Mouse (Mus musculus): ENCODE results near the gene Siglec1.

Gene Siglec1

DNA sequence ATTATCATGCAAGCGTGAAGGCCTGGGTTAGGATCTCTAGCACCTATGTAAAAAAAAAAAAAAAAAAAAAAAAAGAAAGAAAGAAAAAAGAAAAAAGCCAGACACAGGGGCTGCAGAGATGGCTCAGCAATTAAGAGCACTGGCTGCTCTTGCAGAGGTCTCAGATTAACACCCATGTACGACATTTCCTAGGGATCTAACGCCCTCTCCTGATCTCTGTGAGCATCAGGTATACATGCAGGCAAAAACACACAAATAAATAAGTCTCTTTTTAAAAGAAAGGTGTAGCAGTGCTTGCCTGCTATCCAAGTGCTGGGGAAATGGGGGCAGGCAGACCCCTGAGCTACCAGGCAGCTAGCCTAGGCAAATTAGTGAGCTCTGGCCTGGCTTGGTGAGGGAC lies 15.0 kb upstream of the Siglec1 start:
- DNase-seq (ENCODE audit: low read depth in 2 of 2, low spot score in 2 of 2): no peak

GRCm38 (mm10) chr2:131097087-131097486 lies 10.5 kb upstream of the Siglec1 start:
- DNase-seq (ENCODE audit: low read depth in 2 of 2, low spot score in 2 of 2): no peak

DNA sequence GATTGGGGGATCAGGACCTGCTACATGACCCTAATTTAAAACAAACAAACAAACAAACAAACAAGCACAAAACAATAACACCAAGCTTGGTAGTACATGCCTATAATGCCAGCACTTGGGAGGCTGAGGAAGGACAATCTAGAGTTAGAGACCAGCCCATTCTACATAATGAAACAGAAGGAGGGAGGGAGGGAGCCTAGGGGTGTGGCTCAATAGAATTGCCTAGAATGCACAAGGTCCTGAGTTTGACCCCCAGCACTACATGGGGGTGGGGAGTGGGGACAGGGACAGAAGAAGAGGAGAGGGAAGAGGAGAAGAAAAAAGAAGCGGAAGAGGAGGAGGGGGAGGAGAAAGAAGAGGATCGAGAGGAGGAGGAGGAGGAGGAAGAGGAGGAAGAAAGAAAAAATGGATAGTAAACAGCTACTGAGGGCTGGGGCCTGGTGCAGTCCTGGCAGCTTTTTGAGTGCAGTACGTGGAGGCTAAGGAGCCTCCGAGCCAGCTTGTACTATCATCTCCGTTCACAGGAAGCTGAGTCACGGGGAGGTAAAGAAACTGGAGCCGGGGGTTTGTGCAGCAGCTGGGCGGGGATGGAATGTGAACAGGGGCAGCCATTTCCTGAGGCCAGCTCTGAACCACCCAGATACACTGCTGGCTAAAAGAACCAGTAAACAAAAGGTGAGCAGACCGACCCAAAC lies 9.7 kb upstream of the Siglec1 start:
- no peak for DNase-seq (ENCODE audit: low read depth in 2 of 2, low spot score in 2 of 2)

DNA sequence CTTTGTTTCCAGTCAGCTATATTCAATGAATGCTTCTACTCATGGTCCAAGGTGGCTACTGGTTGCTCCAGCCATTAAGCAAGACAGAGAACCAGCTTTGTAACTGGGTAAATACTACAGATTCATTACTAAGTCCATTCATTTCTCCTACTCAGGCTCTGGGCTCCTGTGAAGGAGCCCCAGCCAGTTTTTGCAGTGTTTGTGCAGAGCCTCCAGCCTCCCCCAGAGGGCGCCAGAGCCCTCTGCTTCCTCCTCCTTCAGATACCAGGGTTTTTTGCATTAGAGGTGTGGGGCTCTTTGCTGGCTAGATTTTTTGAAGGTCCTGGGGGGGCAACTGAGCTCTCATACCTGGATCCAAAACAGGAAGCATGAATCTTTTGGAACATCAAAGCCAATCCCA lies 8.3 kb upstream of the Siglec1 start:
- peak; percentile 60 to 61 for DNase-seq (ENCODE audit: low read depth in 2 of 2, low spot score in 2 of 2)

- DNase-seq (ENCODE audit: low read depth in 2 of 2, low spot score in 2 of 2): no peak
These were observed 7.0 kb upstream of the Siglec1 start for GRCm38 (mm10) chr2:131093577-131093976.

- DNase-seq (ENCODE audit: low read depth in 2 of 2, low spot score in 2 of 2): no peak
These were observed 4.3 kb upstream of the Siglec1 start for GRCm38 (mm10) chr2:131090852-131091251.

DNA sequence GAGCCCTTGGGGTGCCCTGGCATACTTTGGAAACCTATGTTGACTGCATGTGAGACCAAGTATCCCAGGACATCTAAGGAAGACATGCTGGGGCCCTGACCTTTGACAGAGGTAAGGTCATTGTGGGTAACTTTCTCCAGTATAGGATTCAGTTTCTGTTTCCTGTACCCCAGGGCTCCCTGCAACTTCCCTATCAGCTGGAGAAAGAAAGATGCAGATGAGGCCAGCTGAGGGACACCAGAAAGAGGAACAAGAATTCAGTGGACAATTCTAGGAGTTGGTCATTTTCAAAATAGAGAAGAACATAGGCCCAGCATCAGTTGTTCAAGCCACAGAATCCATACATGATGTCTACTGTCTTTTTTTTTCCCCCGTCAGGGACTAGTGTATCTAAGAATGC lies 3.1 kb upstream of the Siglec1 start:
- DNase-seq (ENCODE audit: low read depth in 2 of 2, low spot score in 2 of 2): no peak

- no peak for DNase-seq (ENCODE audit: low read depth in 2 of 2, low spot score in 2 of 2)
These were observed 2.0 kb upstream of the Siglec1 start for GRCm38 (mm10) chr2:131088581-131088980.

- DNase-seq (ENCODE audit: low read depth in 2 of 2, low spot score in 2 of 2): no peak
These were observed 2.4 kb downstream of the Siglec1 start for GRCm38 (mm10) chr2:131084206-131084605.

GRCm38 (mm10) chr2:131080507-131080906 lies 6.1 kb downstream of the Siglec1 start:
- DNase-seq (ENCODE audit: low read depth in 2 of 2, low spot score in 2 of 2): no peak

GRCm38 (mm10) chr2:131072536-131072935 lies 14.0 kb downstream of the Siglec1 start:
- DNase-seq (ENCODE audit: low read depth in 2 of 2, low spot score in 2 of 2): no peak

GRCm38 (mm10) chr2:131067481-131067880 lies 19.1 kb downstream of the Siglec1 start:
- DNase-seq (ENCODE audit: low read depth in 2 of 2, low spot score in 2 of 2): no peak

- no peak for DNase-seq (ENCODE audit: low read depth in 2 of 2, low spot score in 2 of 2)
These were observed 20.2 kb downstream of the Siglec1 start for GRCm38 (mm10) chr2:131066342-131066741.

DNA sequence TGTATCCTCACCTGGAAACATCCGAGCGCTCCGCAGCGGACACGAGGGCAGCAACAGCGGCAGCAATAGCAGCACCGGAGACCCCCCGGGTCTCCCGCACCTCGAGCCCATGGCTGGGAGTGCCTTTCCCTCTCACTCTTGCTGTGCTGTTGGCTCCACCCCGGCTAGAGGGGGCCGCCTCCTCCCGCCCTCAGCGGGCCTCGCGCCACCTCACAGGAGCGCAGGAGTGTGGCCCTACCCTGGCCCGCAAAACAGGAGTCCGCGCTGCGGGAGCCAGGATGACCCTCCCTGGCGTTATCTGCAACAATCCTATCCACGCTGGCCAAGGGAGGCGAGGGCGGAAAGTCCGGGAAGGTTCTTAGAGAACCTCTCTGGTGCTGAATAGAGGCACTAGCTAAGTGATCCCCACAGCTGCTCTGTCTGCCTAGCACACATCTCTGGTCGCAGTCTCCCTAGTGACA lies 23.1 kb downstream of the Siglec1 start, which contains the start of gene Adam33:
TSS of gene Adam33 (minus strand) at position 411 of the 461 bp plus-strand sequence.
- DNase-seq (ENCODE audit: low read depth in 2 of 2, low spot score in 2 of 2): no peak

DNA sequence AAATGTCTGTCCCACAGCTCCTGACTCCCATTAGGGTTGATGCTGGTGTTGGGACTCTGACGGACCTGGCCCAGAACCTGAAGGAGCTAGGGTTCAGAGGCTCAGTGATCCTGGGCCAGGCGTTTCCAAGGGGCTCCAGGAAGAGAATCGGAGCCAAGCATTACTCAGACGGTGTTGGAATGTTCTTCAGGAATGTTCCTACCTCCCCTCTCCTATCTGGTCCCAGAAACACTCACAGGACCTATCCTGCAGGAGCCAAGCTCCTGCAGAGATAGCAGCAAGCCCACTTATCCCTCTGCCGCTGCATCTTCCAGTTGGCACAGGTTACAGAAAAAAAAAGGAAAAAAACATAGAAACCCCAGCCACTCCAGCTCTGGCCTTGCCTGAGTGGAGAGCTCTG lies 25.0 kb downstream of the Siglec1 start:
- no peak for DNase-seq (ENCODE audit: low read depth in 2 of 2, low spot score in 2 of 2)

DNA sequence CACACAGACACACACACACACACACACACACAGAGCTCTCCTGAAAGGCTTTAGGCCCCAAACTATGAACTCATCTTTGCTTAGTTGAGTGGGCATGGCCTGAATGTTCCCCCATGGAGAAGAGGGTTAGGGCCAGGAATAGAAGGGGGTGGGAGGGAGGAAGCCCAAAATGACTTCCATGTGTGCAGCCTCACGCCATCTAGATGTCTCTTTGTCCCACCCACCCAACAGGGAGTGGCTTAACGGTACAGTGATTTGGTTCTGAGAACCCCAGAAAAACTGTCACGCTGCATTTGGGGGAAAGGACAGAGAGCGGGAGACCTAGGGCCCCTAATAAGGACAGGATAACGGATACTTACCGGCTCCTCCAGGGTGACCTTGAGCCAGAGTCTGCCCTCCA lies 25.8 kb downstream of the Siglec1 start:
- DNase-seq (ENCODE audit: low read depth in 2 of 2, low spot score in 2 of 2): no peak

DNA sequence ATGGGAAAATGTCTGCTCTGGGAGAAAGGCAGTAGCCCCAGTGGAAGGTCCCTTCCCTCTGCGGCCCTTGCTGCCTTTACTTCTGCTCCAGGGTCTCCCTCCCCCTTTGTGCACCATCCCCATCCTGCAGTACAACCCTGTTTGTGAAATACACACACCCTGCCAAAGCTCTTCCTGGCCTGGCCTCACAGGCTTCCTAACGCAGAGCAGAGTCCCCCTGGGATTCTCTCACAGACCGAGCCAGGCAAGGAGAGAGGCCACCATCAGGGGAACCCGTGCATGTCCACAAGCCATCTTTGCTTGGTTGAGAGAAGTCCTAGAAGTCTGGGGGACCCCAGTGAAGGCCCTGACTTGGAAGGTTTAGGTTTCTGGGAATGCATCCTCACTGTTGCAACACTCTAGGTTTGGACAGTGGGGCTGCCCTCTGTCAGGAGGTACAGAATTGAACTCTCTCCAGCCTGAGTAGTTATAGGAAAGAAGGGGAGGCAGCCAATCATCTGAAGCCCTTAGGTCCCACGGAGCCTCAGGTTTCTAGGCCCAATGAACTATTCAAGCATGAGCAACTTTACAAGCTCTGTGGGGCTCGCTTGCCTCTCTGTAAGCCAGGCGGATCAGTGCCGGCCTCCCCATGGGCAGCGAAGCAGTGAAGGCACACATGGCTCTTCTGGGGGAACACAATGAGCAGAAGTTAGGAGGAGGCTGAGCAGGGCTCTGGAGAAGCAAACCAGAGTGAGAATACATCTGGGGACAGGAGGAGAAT lies 26.6 kb downstream of the Siglec1 start:
- no peak for DNase-seq (ENCODE audit: low read depth in 2 of 2, low spot score in 2 of 2)

DNA sequence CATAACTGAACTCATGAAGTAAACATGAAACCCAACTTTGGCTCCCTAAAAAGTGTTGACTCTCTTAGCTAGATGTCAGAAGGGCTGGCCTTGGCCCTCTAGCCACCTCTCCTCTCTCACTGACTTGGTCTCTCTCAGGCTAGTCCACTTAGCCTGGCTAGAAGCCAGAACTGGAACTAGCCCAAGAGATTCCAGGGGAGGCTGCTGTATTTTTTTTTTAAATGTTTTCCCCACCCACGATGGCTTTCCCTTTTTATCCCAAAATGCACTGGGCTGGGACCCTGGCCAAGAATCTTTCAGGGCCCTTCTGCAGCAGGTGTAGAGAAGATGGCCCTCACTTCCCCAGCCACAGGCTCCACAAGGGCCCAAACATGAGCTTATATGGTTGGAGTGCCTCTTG lies 27.2 kb downstream of the Siglec1 start:
- DNase-seq (ENCODE audit: low read depth in 2 of 2, low spot score in 2 of 2): no peak

DNA sequence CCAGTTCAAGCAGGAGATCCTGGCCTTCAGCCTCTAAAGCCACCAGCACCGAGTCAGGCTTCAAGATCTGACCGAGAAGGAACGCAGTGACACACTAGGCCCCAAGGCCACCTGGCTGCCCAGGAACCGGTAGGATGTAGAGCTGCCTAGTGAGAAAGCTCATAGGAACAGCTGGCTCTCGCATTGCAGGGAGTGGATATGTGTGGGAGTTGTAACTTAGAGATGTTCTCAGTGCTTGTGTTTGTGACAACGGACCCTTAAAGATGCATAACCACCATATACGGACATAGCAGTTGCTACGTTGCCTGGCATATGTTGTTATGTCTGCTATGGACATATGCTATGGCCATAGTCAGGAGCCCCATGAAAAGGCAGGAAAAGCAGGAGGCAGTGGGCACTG lies 27.9 kb downstream of the Siglec1 start:
- DNase-seq (ENCODE audit: low read depth in 2 of 2, low spot score in 2 of 2): no peak

DNA sequence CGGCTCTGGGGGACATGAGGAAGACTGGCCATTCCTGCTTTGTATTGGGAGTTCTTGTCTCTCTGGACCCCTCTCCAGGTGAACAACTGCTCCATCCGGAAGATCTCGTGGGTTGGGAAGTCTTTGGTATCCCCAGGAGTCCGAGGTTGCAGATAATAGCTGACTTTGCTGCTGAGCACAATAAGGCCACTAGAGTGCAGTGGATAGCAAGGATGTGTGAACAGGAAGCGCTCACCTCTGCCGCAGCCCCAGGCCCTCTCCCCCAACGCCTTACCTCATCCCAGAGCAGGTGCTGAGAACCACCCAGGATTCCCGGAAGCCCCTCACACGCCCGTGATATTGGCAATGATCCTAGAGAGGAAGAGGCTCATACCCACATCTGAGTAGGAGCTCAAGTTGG lies 30.4 kb downstream of the Siglec1 start:
- no peak for DNase-seq (ENCODE audit: low read depth in 2 of 2, low spot score in 2 of 2)

DNA sequence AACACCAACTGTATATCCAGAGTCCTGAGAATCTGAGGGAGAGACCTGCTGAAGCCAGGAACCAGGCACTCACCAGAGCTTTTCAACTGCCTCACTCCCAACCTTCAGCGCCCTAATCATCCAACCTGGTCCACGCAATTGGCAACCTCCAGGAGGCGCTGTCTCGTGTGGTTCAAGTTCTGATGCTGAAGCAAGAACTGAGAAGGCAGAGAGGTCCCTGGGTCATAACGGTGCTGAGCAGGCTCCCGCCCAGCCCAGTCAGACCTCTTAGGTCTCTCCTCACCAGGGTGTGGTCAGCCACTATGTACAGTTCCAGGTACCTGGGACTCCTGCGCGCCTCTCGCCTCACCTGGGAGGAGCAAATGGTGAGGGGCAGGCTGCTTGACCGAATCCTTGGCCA lies 30.9 kb downstream of the Siglec1 start:
- DNase-seq (ENCODE audit: low read depth in 2 of 2, low spot score in 2 of 2): peak; percentile 8 to 16

DNA sequence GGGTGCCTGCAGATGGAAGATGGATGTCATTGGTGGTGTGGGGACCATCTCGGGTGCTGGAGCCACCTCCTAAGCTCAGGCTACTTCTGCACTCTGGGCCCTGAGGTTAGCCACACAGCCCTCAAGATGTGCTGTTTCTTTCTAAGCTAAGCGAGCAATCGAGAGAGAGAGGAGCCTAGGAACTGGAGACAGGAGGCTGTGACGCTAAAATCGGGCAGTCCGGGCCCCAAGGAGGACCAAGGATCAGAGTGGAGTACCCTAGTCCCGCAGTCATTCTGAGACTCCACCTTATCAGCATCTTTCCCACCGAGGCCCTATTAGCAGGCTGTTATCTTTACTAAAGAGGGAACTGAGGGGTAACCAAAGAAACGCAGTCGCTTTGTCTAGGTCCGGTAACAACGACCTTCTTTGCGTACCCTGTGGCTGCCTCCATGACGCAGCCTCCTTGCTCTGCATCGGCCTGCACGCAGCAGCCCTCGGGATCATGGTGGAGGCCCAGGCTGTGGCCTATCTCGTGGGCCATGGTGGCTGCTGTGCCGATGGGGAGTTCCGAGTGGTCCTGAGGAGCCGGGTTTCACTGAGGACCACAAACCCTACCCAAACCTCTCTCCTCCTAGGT lies 31.8 kb downstream of the Siglec1 start:
- DNase-seq (ENCODE audit: low read depth in 2 of 2, low spot score in 2 of 2): no peak
